Comparison of ENCODE assay signal across 11 mouse cellular contexts in genomic region chr16:93746957-93747356, GRCm38 (mm10). TPM values are rescaled to one million over a fixed set of nuclear protein-coding genes. Genes with fewer than 3 reads are reported as not detected.
A peak's percentile ranks its signal among the peaks of the same experiment; 100 is the strongest.
DNase-seq lines count a peak whose midpoint lies in the region; ATAC-seq and TF ChIP-seq lines count a peak whose summit lies in the region.
"Had no signal": no experiment of that assay in that cellular context is flagged by ENCODE, and none has a peak within 500 bp of the region (broad histone marks: within the 10 kb centered on the region; RNA-seq: fewer than 3 reads in every experiment).

No protein-coding gene starts in this region.

- no peak overlapping the region for H3K4me2 ChIP-seq in intestine, postnatal 0 days (replicated peaks; ENCODE audit: low read depth)
- H3K4me2 ChIP-seq in intestine, embryonic 15.5 days (replicated peaks), result no peak overlapping the region
- H3K4me2 ChIP-seq: heart, embryonic 11.5 days; limb, embryonic 13.5 days had no signal

- TF ChIP-seq EP300 in MEL (IDR thresholded peaks at IDR 0.05; ENCODE audit: low read depth in 1 of 2, low read length in 2 of 2), result no peak

- H3K79me2 ChIP-seq in MEL (ENCODE audit: control insufficient read depth, insufficient read depth, low read length, poor library complexity), result no peaks in the 10 kb centered on the region

- peaks cover 14% of the 10 kb centered on the region; the same call in 1 of the 2 replicates for H3K36me3 ChIP-seq in intestine, postnatal 0 days (ENCODE audit: control insufficient read depth, insufficient read depth)
- no peaks in the 10 kb centered on the region; the same call in 1 of the 2 replicates for H3K36me3 ChIP-seq in intestine, embryonic 15.5 days
- H3K36me3 ChIP-seq in MEL (ENCODE audit: control insufficient read depth in 1 of 2, insufficient read depth in 2 of 2, low read length in 2 of 2), result peaks cover 0 to 9% of the 10 kb centered on the region in 2 experiments; a peak in 2 of 4 replicates

- peak; percentile 18 for DNase-seq in CD4-positive helper T cell, adult 2 months (ENCODE audit: low read depth, low spot score)
- DNase-seq in MEL (ENCODE audit: low read depth, low spot score), result peak; percentile 52
- DNase-seq in lung, postnatal 36 days, result peak; percentile 66
- DNase-seq in right cerebral cortex, postnatal 36 days (ENCODE audit: low spot score in 2 of 2), result no peak
- DNase-seq: right cerebral cortex, postnatal 14 days had no signal

- TF ChIP-seq CTCF in intestine, postnatal 0 days (IDR thresholded peaks at IDR 0.05; ENCODE audit: low read depth), result peak; percentile 63
- TF ChIP-seq CTCF in MEL (IDR thresholded peaks at IDR 0.05 in 2 of 3, conservative IDR thresholded peaks at IDR 0.05 in 1 of 3; ENCODE audit: control insufficient read depth in 1 of 3, insufficient read depth in 1 of 3, low read depth in 2 of 3, low read length in 3 of 3, poor library complexity in 1 of 3, severe bottlenecking in 1 of 3), result peak; percentile 42 to 51 (median 51); a peak in 5 of 6 replicates

- no peaks in the 10 kb centered on the region for H3K9me3 ChIP-seq in intestine, postnatal 0 days (ENCODE audit: control insufficient read depth)
- no peaks in the 10 kb centered on the region for H3K9me3 ChIP-seq in intestine, embryonic 15.5 days
- H3K9me3 ChIP-seq in MEL (replicated peaks; ENCODE audit: insufficient read depth, low read length), result no peaks in the 10 kb centered on the region
- H3K9me3 ChIP-seq: limb, embryonic 13.5 days had no signal

- H3K4me1 ChIP-seq in intestine, postnatal 0 days (replicated peaks; ENCODE audit: control insufficient read depth, insufficient read depth, low read length), result no peaks in the 10 kb centered on the region; the same call in 1 of the 2 replicates
- H3K4me1 ChIP-seq in intestine, embryonic 15.5 days (replicated peaks), result peaks cover 5% of the 10 kb centered on the region; the same call in 1 of the 2 replicates
- H3K4me1 ChIP-seq in MEL (ENCODE audit: control insufficient read depth in 1 of 2, insufficient read depth in 2 of 2, low read length in 2 of 2), result peaks cover 10 to 20% of the 10 kb centered on the region in 2 experiments
- H3K4me1 ChIP-seq: limb, embryonic 13.5 days had no signal

- no peak overlapping the region for H3K4me3 ChIP-seq in intestine, postnatal 0 days (ENCODE audit: low read depth, low read length)
- no peak overlapping the region for H3K4me3 ChIP-seq in intestine, embryonic 15.5 days (replicated peaks)
- no peak overlapping the region for H3K4me3 ChIP-seq in MEL (ENCODE audit: control insufficient read depth in 1 of 2, insufficient read depth in 1 of 2, low read depth in 2 of 2, low read length in 2 of 2)
- H3K4me3 ChIP-seq: erythroblast, embryonic 14.5 days; limb, embryonic 13.5 days had no signal

- no peaks in the 10 kb centered on the region for H3K27me3 ChIP-seq in intestine, postnatal 0 days (replicated peaks; ENCODE audit: control insufficient read depth, insufficient read depth, low read length)
- no peaks in the 10 kb centered on the region for H3K27me3 ChIP-seq in intestine, embryonic 15.5 days (replicated peaks)
- no peaks in the 10 kb centered on the region for H3K27me3 ChIP-seq in MEL (ENCODE audit: control insufficient read depth in 1 of 2, insufficient read depth in 2 of 2, low read length in 2 of 2)
- H3K27me3 ChIP-seq: limb, embryonic 13.5 days had no signal

- ATAC-seq in intestine, postnatal 0 days, result no peak
- ATAC-seq in intestine, embryonic 15.5 days, result no peak
- no peak for ATAC-seq in granulocyte monocyte progenitor cell, adult 5-6 weeks (replicated peaks; ENCODE audit: poor library complexity, severe bottlenecking)

- WGBS in intestine, postnatal 0 days, result 93% methylated on average over 4 of the region's 4 CpGs
- WGBS in intestine, embryonic 15.5 days, result 96% methylated on average over 4 of the region's 4 CpGs

- no peak overlapping the region for H3K27ac ChIP-seq in intestine, postnatal 0 days (ENCODE audit: low read depth, low read length)
- H3K27ac ChIP-seq in intestine, embryonic 15.5 days, result no peak overlapping the region
- H3K27ac ChIP-seq in MEL (ENCODE audit: control insufficient read depth, low read depth, low read length), result no peak overlapping the region
- H3K27ac ChIP-seq: limb, embryonic 13.5 days had no signal

- TF ChIP-seq RAD21 in MEL (IDR thresholded peaks at IDR 0.05; ENCODE audit: low read depth, low read length), result peak; percentile 25

- no peak for TF ChIP-seq POLR2A in MEL (IDR thresholded peaks at IDR 0.05; ENCODE audit: control insufficient read depth in 1 of 2, insufficient read depth in 1 of 2, low read depth in 1 of 2, low read length in 2 of 2, poor library complexity in 1 of 2)

- H3K9ac ChIP-seq in intestine, postnatal 0 days (ENCODE audit: low read depth, low read length), result no peak overlapping the region
- H3K9ac ChIP-seq in intestine, embryonic 15.5 days, result no peak overlapping the region
- H3K9ac ChIP-seq in MEL (ENCODE audit: control insufficient read depth, low read depth, low read length, poor library complexity, severe bottlenecking), result no peak overlapping the region
- H3K9ac ChIP-seq: limb, embryonic 13.5 days had no signal

TF ChIP-seq in MEL, 35 proteins besides CTCF, POLR2A, EP300 and RAD21:
- TF ChIP-seq ETS1 (IDR thresholded peaks at IDR 0.05; ENCODE audit: low read depth, low read length) (no peak), SMC3 (IDR thresholded peaks at IDR 0.05; ENCODE audit: low read depth, low read length) (peak; percentile 35)

RNA-seq across cellular contexts. Expression of gene Dop1b, which starts 35.3 kb away (rescaled TPM):
- polyA plus RNA-seq in intestine, postnatal 0 days (2015; fragmentation: Nextera tagmentation; extraction: Ambion mirVana), result 17.2 and 21.2 TPM in 2 replicates
- polyA plus RNA-seq in intestine, embryonic 15.5 days (2015; fragmentation: Nextera tagmentation; extraction: Ambion mirVana), result 11.6 and 14.4 TPM in 2 replicates
- 5.8 TPM in 2 replicates for total RNA-seq in MEL (2012; rRNA removed)
- 10 to 100 TPM in 1 of 2 experiments, not detected in 1; 11.3 TPM for polyA plus RNA-seq in MEL (2012; ENCODE audit: insufficient read depth in 1 of 2, insufficient read length in 2 of 2, low read depth in 1 of 2, low replicate concordance in 2 of 2, missing spikeins in 1 of 2)
- 15.8 and 21.4 TPM in 2 replicates for total RNA-seq in granulocyte monocyte progenitor cell, adult 5-6 weeks (2014; fragmentation: Nextera tagmentation)
- total RNA-seq in granulocyte monocyte progenitor cell, adult 5-6 weeks (2017), result 2.2 and 5.0 TPM in 2 replicates

Comparison
In these comparisons a context has a peak if more than half of its experiments do, and no peak if none do; other contexts are left out.
1. DNase-seq: peak in CD4-positive helper T cell, adult 2 months (single experiment), MEL (single experiment) and lung, postnatal 36 days (single experiment); none in right cerebral cortex, postnatal 36 days (0 of 2).